Mouse (Mus musculus): ENCODE measurements around the gene Dusp22. TPM values are rescaled to one million over a fixed set of nuclear protein-coding genes. Genes with fewer than 3 reads are reported as not detected.

Gene Dusp22
- polyA plus RNA-seq, 1 experiment from 2014 or later, result 20.1 TPM

DNA sequence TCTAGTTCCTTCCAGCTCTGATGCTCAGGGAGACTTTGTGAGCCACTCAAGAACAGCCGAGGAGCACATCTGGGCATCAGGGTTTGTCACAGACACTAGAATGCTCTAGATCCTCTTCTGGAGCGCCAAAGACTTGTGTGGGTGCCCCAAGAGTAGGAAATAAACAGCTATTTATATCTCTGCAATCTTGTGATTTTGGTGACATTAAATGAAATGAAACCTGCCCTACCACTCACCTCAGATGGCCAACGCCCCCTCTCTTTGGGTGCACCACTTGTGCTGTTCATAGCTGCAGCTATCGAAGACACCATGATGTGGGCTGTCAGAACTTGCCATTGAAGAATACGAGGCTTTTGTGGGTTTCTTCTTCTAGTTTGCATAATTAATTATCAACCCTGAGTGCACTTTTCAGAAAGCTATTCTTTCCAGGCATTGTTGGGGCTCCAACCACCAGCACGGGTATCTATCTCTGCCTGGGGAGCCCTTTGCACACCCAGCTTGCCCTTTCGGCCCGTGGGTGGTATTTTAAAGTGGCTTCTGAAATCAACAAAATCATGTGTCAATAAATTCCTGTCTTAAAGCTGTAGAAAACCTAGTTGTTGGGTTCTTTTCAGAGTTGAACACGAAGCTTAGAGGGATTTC, 96.3 kb downstream of the Dusp22 start:
- Histone ChIP-seq H3K4me2 (no peak overlapping the region), H3K4me3 (replicated peaks) (no peak overlapping the region), H3K27me3 (peaks cover 21% of the 10 kb centered on the region), H3K9ac (no peak overlapping the region), H3K4me1 (peaks cover 3% of the 10 kb centered on the region; the same call in 1 of the 2 replicates), H3K9me3 (replicated peaks) (no peaks in the 10 kb centered on the region), H3K36me3 (no peaks in the 10 kb centered on the region), H3K27ac (no peak overlapping the region)
- ATAC-seq (replicated peaks; ENCODE audit: low FRiP score), result no peak
- 82% methylated on average over 9 of the region's 9 CpGs for WGBS

DNA sequence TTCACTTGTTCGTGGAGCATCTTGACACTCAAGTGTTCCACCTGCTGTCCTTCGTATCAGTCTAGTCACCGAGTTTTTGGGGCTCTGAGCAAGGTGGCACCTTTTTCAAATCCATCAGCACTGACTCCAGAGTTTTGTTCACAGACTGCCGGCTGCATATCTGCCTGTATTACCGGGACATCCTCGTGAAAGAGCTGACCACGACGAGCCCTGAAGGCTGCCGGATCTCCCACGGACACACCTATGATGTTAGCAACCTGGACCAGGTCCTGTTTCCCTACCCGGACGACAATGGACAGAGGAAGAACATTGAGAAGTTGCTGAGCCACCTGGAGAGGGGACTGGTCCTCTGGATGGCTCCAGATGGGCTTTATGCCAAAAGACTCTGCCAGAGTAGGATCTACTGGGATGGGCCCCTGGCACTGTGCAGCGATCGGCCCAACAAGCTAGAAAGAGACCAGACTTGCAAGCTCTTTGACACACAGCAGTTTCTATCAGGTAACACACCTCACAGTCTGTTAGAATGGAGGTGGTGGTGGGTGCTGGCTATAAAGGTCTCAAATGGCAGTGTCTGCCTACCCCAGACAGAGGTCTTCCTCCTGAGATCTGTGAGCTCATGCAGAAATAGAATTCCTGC, 97.6 kb downstream of the Dusp22 start:
- Histone ChIP-seq H3K27me3 (peaks cover 8% of the 10 kb centered on the region), H3K4me2 (no peak overlapping the region), H3K27ac (no peak overlapping the region), H3K4me3 (replicated peaks) (no peak overlapping the region), H3K36me3 (no peaks in the 10 kb centered on the region), H3K4me1 (no peaks in the 10 kb centered on the region), H3K9ac (no peak overlapping the region), H3K9me3 (replicated peaks) (no peaks in the 10 kb centered on the region)
- no peak for ATAC-seq (replicated peaks; ENCODE audit: low FRiP score)
- WGBS, result 86% methylated on average over 14 of the region's 14 CpGs

DNA sequence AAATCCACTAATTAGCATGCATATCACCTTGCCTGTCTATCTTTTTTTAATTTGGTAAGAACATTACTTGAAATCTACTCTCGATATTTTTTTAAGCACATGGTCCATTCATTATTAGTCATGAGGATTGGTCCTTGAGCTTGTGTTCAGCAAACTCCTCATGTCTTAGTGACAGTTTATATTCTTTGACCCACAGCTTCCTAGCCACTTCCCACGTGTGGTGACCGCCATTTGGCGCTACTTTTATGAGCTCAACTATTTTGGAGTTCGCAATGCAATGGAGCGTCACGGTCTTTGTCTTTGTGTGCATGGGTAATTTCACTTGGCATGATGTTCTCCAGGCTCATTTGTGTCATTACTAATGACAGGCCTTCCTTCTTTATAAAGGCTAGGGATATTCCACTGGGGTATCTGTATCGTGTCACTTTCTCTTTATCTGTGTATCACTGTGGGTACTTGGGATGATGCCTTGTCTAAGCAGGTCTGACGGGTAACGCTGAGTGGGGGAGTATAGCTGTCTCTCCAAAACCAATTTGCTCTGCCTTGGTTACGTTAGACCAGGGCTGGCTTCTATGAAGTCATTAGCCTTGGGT, 99.1 kb downstream of the Dusp22 start:
- no peak for ATAC-seq (replicated peaks; ENCODE audit: low FRiP score)
- Histone ChIP-seq H3K4me1 (no peaks in the 10 kb centered on the region), H3K9ac (no peak overlapping the region), H3K27ac (no peak overlapping the region), H3K9me3 (replicated peaks) (no peaks in the 10 kb centered on the region), H3K4me3 (replicated peaks) (no peak overlapping the region), H3K4me2 (no peak overlapping the region), H3K36me3 (no peaks in the 10 kb centered on the region), H3K27me3 (no peaks in the 10 kb centered on the region)
- WGBS, result 61% methylated on average over 11 of the region's 11 CpGs

DNA sequence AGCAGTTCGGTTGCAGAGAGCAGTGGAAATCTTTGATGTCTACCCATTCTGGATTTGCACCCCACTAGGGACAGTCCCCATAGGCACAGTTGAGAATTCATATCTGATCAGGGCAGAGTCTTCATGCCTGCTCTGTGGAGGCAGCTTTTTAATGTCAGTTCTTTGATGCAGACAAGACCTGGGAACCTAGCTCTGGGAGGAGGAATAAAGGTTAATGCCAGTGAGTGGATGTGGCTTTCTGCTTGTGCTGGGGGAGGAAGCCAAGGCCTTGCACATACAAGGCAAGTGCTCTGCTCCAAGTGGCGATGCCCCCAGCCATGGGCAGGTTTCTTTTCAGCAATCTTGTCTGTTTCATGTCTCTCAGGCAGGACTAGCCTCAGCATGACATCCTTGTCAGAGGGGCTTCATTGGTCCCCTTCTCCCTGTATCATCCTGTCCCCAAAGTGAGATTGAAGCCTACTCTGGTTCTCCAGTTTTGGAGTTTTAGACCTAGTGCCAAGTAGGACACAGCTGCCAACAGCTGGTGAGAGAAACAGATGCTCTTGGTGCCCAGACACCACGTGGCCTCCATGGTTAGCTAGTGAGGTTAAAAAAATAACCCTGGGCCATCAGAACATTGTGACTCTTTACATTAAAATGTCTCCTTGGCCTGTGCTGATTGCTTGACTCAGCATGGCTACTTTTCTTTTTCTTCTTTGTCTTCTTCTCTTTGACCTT, 100.7 kb downstream of the Dusp22 start:
- no peak overlapping the region for H3K9ac ChIP-seq
- WGBS, result 72% methylated on average over 3 of the region's 3 CpGs
- H3K36me3 ChIP-seq, result no peaks in the 10 kb centered on the region
- no peaks in the 10 kb centered on the region for H3K27me3 ChIP-seq
- H3K27ac ChIP-seq, result no peak overlapping the region
- ATAC-seq (replicated peaks; ENCODE audit: low FRiP score), result no peak
- no peak overlapping the region for H3K4me3 ChIP-seq (replicated peaks)
- H3K9me3 ChIP-seq (replicated peaks), result no peaks in the 10 kb centered on the region
- no peaks in the 10 kb centered on the region for H3K4me1 ChIP-seq
- no peak overlapping the region for H3K4me2 ChIP-seq

Other genes starting within 250 kb of the Dusp22 start
- 269 and 295 TPM in 2 replicates for gene Uqcrfs1, start 114.6 kb upstream of the Dusp22 start, polyA plus RNA-seq (2015; fragmentation: Nextera tagmentation; extraction: Ambion mirVana)
- gene Irf4, start 89.2 kb downstream of the Dusp22 start, polyA plus RNA-seq (2015; fragmentation: Nextera tagmentation; extraction: Ambion mirVana), result 0.08 and 0.25 TPM in 2 replicates